Mouse (Mus musculus) thymus, adult 2 months (tissue): ENCODE measurements around the gene Gm20388. TPM values are rescaled to one million over a fixed set of nuclear protein-coding genes. Genes with fewer than 3 reads are reported as not detected.
"Not testable (repeated sequence)": the region's sequence is repeated elsewhere in the genome, so short reads cannot be mapped to it uniquely, and the experiment has no call there.

ENCODE experiments used
- DNase-seq: peaks from one replicate; pipeline ENCODE4 v3.0.0; 2021
- H3K27ac ChIP-seq: fragments of 200-500 bp; 2 replicates; pipeline ENCODE4 v1.5.1; 2012; ENCODE audit warnings: low read length, control low read depth; ENCODE audit not compliant: control insufficient read depth, insufficient read depth
- H3K27me3 ChIP-seq: fragments of 200-500 bp; 2 replicates; pipeline ENCODE4 v1.6.1; 2012; ENCODE audit warnings: mild to moderate bottlenecking, low read length, moderate library complexity, mixed read lengths; ENCODE audit not compliant: control insufficient read depth, insufficient read depth
- H3K36me3 ChIP-seq: fragments of 200-500 bp; 2 replicates; pipeline ENCODE4 v1.6.1; 2012; ENCODE audit warnings: mild to moderate bottlenecking, low read length, moderate library complexity; ENCODE audit not compliant: control insufficient read depth, insufficient read depth
- H3K4me1 ChIP-seq: fragments of 200-500 bp; replicated peaks from 2 replicates; pipeline ENCODE4 v1.6.1; 2012; ENCODE audit warnings: low read length; ENCODE audit not compliant: control insufficient read depth, insufficient read depth
- H3K4me3 ChIP-seq: fragments of 200-500 bp; 2 replicates; pipeline ENCODE4 v1.5.1; 2012; ENCODE audit warnings: mild to moderate bottlenecking, low read length, control low read depth, moderate library complexity; ENCODE audit not compliant: control insufficient read depth, insufficient read depth
- CTCF ChIP-seq: fragments of 200-500 bp; IDR thresholded peaks from 2 replicates; pipeline ENCODE4 v1.5.1; 2012; ENCODE audit warnings: mild to moderate bottlenecking, control low read depth, low read length, moderate library complexity, borderline replicate concordance; ENCODE audit not compliant: control insufficient read depth, poor library complexity, insufficient read depth; ENCODE audit errors: extremely low read depth
- POLR2A ChIP-seq: fragments of 200-500 bp; IDR thresholded peaks from 2 replicates; pipeline ENCODE4 v1.6.1; 2012; ENCODE audit warnings: mild to moderate bottlenecking, low read length, control low read depth, moderate library complexity; ENCODE audit not compliant: control insufficient read depth, poor library complexity, insufficient read depth; ENCODE audit errors: extremely low read depth
- WGBS: fragments of 180-500 bp; shearing (Covaris S2); methylation state at CpG from one replicate; pipeline ENCODE4 v1.1.7; 2018; 5-methylcytosine and 5-hydroxymethylcytosine counted together
- polyA plus RNA-seq: library from polyadenylated mRNA; depleted of rRNA; stranded (reverse); fragments of >200 nt; gene quantifications from 2 replicates; pipeline ENCODE4 v1.2.3, GENCODE M21; 2012

The Gm20388 gene
- polyA plus RNA-seq, 1 experiment = 103 TPM

DNA sequence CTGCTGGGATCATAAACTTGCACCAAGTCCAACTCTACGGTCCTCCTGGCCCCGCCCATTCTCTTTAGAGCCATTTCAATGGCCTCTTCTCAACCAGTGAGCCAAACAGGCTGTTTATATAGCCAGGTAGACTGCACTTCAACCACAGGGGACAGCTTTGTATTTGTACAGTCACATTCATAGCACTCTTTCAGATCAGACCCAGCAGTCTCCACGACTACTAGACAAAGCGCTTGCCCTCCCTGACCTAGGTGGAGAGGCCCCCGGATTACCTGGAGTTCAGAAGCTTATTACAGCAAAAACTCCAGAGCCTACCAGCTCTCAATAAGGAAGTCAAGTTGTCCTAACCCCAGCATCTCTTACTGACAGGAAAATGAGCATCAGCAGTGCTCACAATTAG lies 4083.0 kb downstream of the Gm20388 start:
- TF ChIP-seq POLR2A (no peak), CTCF (no peak)
- WGBS = 96% methylated on average over 5 of the region's 5 CpGs
- DNase-seq = no peak
- Histone ChIP-seq H3K27ac (no peak overlapping the region), H3K4me3 (no peak overlapping the region), H3K4me1 (no peaks in the 10 kb centered on the region; the same call in 1 of the 2 replicates), H3K36me3 (peaks cover 39% of the 10 kb centered on the region), H3K27me3 (no peaks in the 10 kb centered on the region)

- H3K4me3 ChIP-seq = no peak overlapping the region
- 93% methylated on average over 3 of the region's 3 CpGs for WGBS
- no peak for DNase-seq
- no peaks in the 10 kb centered on the region; the same call in 1 of the 2 replicates for H3K4me1 ChIP-seq
- peaks cover 43% of the 10 kb centered on the region for H3K36me3 ChIP-seq
- H3K27ac ChIP-seq = no peak overlapping the region
- TF ChIP-seq CTCF (no peak), POLR2A (no peak)
- H3K27me3 ChIP-seq = no peaks in the 10 kb centered on the region
These were observed 4083.4 kb downstream of the Gm20388 start for GRCm38 (mm10) chr8:123993997-123994396.

DNA sequence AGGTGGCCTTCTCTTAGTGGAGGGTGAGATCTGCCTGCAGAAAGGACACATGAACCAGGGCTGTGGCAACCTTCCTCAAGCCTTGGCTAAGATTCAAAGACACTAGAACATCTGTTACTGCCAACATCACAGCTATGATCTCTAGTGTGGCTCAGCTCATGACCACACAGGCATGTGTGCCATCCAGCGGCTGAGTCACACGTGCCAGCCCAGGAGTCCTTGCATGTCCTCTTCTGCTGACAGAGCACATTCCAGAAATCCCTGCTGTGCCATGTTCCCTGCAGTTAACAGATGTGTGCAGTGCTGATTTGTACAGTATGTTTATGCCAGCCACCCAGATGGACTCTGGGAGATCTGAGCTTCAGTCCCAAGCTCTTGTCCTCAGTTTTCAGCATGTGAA lies 4088.9 kb downstream of the Gm20388 start:
- DNase-seq = no peak
- Histone ChIP-seq H3K36me3 (peaks cover 71% of the 10 kb centered on the region), H3K4me1 (no peaks in the 10 kb centered on the region), H3K27ac (no peak overlapping the region), H3K27me3 (no peaks in the 10 kb centered on the region), H3K4me3 (no peak overlapping the region)
- TF ChIP-seq POLR2A (no peak), CTCF (no peak)
- 14% methylated on average over 2 of the region's 2 CpGs for WGBS

DNA sequence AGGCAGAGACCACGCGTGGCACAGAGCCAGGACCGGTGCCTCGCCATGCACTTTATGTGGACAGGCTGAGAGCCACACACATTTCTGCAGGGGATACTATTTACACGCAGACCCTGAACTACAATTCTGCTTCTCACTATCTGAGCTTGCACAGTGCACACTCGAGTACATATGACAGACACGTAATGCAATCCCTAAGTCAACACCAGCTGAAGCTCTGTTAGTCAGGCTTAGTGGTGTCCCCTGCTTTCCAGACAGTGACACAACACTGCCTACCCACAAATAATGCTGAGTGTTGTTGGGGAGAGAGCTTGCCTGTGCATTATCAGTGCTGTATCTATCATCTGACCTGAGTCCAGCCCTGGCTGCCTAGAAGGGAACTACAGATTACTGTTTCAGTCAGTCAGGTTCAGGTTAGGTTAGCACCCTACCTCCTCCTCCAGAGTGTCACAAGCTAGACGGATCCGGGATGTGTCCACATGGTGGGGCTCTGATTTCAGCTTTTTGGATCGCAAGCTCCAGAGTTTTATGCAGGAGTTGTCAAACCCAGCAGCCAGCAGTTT lies 4092.0 kb downstream of the Gm20388 start:
- DNase-seq = no peak
- Histone ChIP-seq H3K36me3 (peaks cover 75% of the 10 kb centered on the region), H3K4me3 (no peak overlapping the region), H3K27me3 (no peaks in the 10 kb centered on the region), H3K27ac (no peak overlapping the region), H3K4me1 (no peaks in the 10 kb centered on the region)
- TF ChIP-seq POLR2A = no peak
- 94% methylated on average over 10 of the region's 10 CpGs for WGBS

DNA sequence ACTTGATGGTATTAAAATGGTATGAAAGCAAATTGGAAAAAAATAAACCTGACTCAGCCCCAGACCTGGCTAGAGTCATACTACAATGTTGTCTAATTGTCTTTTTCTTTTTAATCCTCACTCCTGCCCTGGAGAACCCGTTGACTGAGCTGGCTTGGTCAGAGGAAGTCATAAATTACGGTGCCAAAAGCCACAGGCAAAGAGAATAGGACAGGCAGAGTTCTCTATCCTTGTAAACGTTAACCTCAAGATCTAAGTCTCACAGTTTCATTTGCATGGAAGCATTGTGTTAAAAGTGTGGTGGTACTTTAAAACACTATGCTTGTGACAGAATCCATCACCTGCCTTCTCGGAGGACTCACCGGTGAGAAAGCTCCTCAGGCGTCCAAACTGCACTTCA lies 4097.2 kb downstream of the Gm20388 start:
- no peaks in the 10 kb centered on the region for H3K4me1 ChIP-seq
- WGBS = 66% methylated on average over 6 of the region's 6 CpGs
- H3K27me3 ChIP-seq = no peaks in the 10 kb centered on the region
- H3K36me3 ChIP-seq = peaks cover 65% of the 10 kb centered on the region
- no peak overlapping the region for H3K4me3 ChIP-seq
- DNase-seq = no peak
- no peak overlapping the region for H3K27ac ChIP-seq
- no peak for TF ChIP-seq POLR2A

- no peak overlapping the region for H3K27ac ChIP-seq
- no peak for DNase-seq
- TF ChIP-seq CTCF = no peak
- no peak for TF ChIP-seq POLR2A
- 89% methylated on average over 3 of the region's 3 CpGs for WGBS
- no peaks in the 10 kb centered on the region for H3K27me3 ChIP-seq
- no peak overlapping the region for H3K4me3 ChIP-seq
- no peaks in the 10 kb centered on the region; the same call in 1 of the 2 replicates for H3K4me1 ChIP-seq
- peaks cover 30% of the 10 kb centered on the region for H3K36me3 ChIP-seq
These were observed 4100.9 kb downstream of the Gm20388 start for GRCm38 (mm10) chr8:124011580-124011979.

DNA sequence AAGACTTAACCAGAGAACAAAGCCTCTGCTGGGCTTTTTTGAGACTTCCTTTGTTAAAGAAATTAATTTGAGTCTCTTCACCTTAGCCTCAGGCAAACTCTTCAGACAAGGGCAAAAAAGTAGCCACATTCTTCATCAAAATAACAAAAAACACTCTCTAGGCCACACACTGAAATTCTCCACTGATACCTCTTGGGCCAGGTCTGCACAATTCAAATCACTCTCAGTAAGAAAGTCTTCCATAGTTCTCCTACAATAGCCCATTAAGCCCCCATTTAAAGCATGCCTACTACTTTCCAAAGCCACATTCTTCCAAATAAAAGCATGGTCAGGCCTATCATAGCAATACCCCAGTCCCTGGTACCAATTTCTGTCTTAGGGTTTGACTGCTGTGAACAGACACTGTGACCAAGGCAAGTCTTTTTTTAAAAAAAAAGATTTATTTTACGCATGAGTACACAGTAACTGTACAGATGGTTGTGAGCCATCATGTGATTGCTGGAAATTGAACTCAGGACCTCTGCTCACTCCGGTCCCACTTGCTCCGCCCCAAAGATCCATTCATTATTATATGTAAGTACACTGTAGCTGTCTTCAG lies 4101.4 kb downstream of the Gm20388 start:
- Histone ChIP-seq H3K36me3 (peaks cover 24% of the 10 kb centered on the region), H3K4me1 (no peaks in the 10 kb centered on the region; the same call in 1 of the 2 replicates), H3K27ac (no peak overlapping the region), H3K27me3 (no peaks in the 10 kb centered on the region), H3K4me3 (no peak overlapping the region)
- WGBS = 97% methylated on average over 3 of the region's 3 CpGs
- no peak for TF ChIP-seq POLR2A
- no peak for DNase-seq

GRCm38 (mm10) chr8:124014299-124014698 lies 4103.7 kb downstream of the Gm20388 start:
- not testable (repeated sequence) for H3K4me3 ChIP-seq, H3K27me3 ChIP-seq, DNase-seq, H3K4me1 ChIP-seq, H3K36me3 ChIP-seq, H3K27ac ChIP-seq
- WGBS = 94% methylated on average over 7 of the region's 7 CpGs
